Mouse (Mus musculus) stomach, postnatal 0 days (tissue): ENCODE data around the gene Mylk. TPM values are rescaled to one million over a fixed set of nuclear protein-coding genes. Genes with fewer than 3 reads are reported as not detected.

ENCODE experiments used
- ATAC-seq: fragments of 200-750 bp; cut with Nextera tagmentation; 2 replicates; pipeline ENCODE4 v1.8.0; 2017; ENCODE audit not compliant: low FRiP score, low TSS enrichment
- DNase-seq: peaks from one replicate; pipeline ENCODE4 v3.0.0-alpha.2; 2016; ENCODE audit warnings: low spot score
- H3K27ac ChIP-seq: fragments of 300-500 bp; sonication (generic); replicated peaks from 2 replicates; pipeline ENCODE4 v1.5.1; 2014; ENCODE audit warnings: mild to moderate bottlenecking, control low read depth
- H3K27me3 ChIP-seq: fragments of 300-500 bp; sonication (generic); 2 replicates; pipeline ENCODE4 v1.6.1; 2014; ENCODE audit warnings: low read length; ENCODE audit not compliant: control insufficient read depth, insufficient read depth
- H3K36me3 ChIP-seq: fragments of 300-500 bp; sonication (generic); 2 replicates; pipeline ENCODE4 v1.6.1; 2014; ENCODE audit warnings: low read length, mixed read lengths; ENCODE audit not compliant: control insufficient read depth, insufficient read depth
- H3K4me1 ChIP-seq: fragments of 300-500 bp; sonication (generic); replicated peaks from 2 replicates; pipeline ENCODE4 v1.6.1; 2014; ENCODE audit warnings: antibody characterized with exemption; ENCODE audit not compliant: control insufficient read depth, insufficient read depth
- H3K4me2 ChIP-seq: fragments of 300-500 bp; sonication (generic); replicated peaks from 2 replicates; pipeline ENCODE4 v1.6.1; 2014; ENCODE audit warnings: low read depth, mild to moderate bottlenecking, control low read depth, moderate library complexity
- H3K4me3 ChIP-seq: fragments of 300-500 bp; sonication (generic); 2 replicates; pipeline ENCODE4 v1.5.1; 2014; ENCODE audit warnings: low read depth, low read length, control low read depth
- H3K9ac ChIP-seq: fragments of 300-500 bp; sonication (generic); 2 replicates; pipeline ENCODE4 v1.6.1; 2014; ENCODE audit warnings: mild to moderate bottlenecking, low read length, control low read depth, mixed read lengths
- H3K9me3 ChIP-seq: fragments of 300-500 bp; sonication (generic); 2 replicates; pipeline ENCODE4 v1.6.1; 2016; ENCODE audit warnings: low read length; ENCODE audit not compliant: control insufficient read depth
- CTCF ChIP-seq: IDR thresholded peaks from 2 replicates; pipeline ENCODE4 v1.5.1; 2016; ENCODE audit warnings: antibody characterized with exemption, low read depth, mild to moderate bottlenecking, moderate library complexity
- EP300 ChIP-seq: optimal IDR thresholded peaks from 2 replicates; pipeline ENCODE3; 2016; ENCODE audit warnings: antibody characterized with exemption
- WGBS: fragments of 180-500 bp; shearing (Covaris S2); extraction: QIAGEN DNeasy Blood & Tissue Kit; methylation state at CpG from one replicate; pipeline ENCODE4 v1.1.7; 2014; 5-methylcytosine and 5-hydroxymethylcytosine counted together
- polyA plus RNA-seq: library from polyadenylated mRNA; unstranded; fragments of >200 nt; fragmentation: Nextera tagmentation; extraction: Ambion mirVana; gene quantifications from 2 replicates; pipeline ENCODE4 v1.2.1, GENCODE M21; 2015

Mylk gene
- polyA plus RNA-seq, 1 experiment from 2014 or later: 480 TPM

- H3K36me3 ChIP-seq: peaks cover 3% of the 10 kb centered on the region; the same call in 1 of the 2 replicates
- H3K4me1 ChIP-seq: no peaks in the 10 kb centered on the region
- H3K9me3 ChIP-seq: no peaks in the 10 kb centered on the region
- no peaks in the 10 kb centered on the region for H3K27me3 ChIP-seq
- ATAC-seq (no peak), DNase-seq (no peak)
- H3K27ac ChIP-seq: no peak overlapping the region
- H3K4me3 ChIP-seq: no peak overlapping the region
- no peak for TF ChIP-seq EP300
- TF ChIP-seq CTCF: no peak
- H3K4me2 ChIP-seq: no peak overlapping the region
- WGBS: 74% methylated on average over 6 of the region's 6 CpGs
- no peak overlapping the region for H3K9ac ChIP-seq
Observed at GRCm38 (mm10) chr16:35046081-35046775, 301.2 kb downstream of the Mylk start.

GRCm38 (mm10) chr16:35047272-35047969 lies 302.4 kb downstream of the Mylk start:
- TF ChIP-seq CTCF (no peak), EP300 (no peak)

GRCm38 (mm10) chr16:35051066-35051465 lies 306.1 kb downstream of the Mylk start:
- ATAC-seq: no peak
- TF ChIP-seq CTCF (no peak), EP300 (no peak)
- H3K27ac ChIP-seq: no peak overlapping the region
- H3K4me2 ChIP-seq: no peak overlapping the region
- H3K27me3 ChIP-seq: no peaks in the 10 kb centered on the region
- WGBS: 43% methylated on average over 5 of the region's 5 CpGs
- no peaks in the 10 kb centered on the region for H3K4me1 ChIP-seq
- H3K4me3 ChIP-seq: no peak overlapping the region
- no peak for DNase-seq
- no peaks in the 10 kb centered on the region for H3K9me3 ChIP-seq
- H3K36me3 ChIP-seq: no peaks in the 10 kb centered on the region
- no peak overlapping the region for H3K9ac ChIP-seq

More at GRCm38 (mm10) chr16:35047272-35047969, 302.4 kb downstream of the Mylk start:
- H3K4me1 ChIP-seq: no peaks in the 10 kb centered on the region
- no peak overlapping the region for H3K4me2 ChIP-seq
- H3K27me3 ChIP-seq: no peaks in the 10 kb centered on the region
- ATAC-seq: 0 out of 2 replicates have a peak, but pooled peaks have one; percentile 18
- 82% methylated on average over 6 of the region's 6 CpGs for WGBS
- no peak overlapping the region for H3K9ac ChIP-seq
- H3K27ac ChIP-seq: peak overlapping the region; percentile 76
- H3K36me3 ChIP-seq: no peaks in the 10 kb centered on the region
- no peak overlapping the region for H3K4me3 ChIP-seq
- DNase-seq: no peak
- no peaks in the 10 kb centered on the region for H3K9me3 ChIP-seq

Other genes starting within 250 kb of the Mylk start
- gene Kalrn, start 171.7 kb upstream of the Mylk start, polyA plus RNA-seq: 14.4 and 16.7 TPM in 2 replicates
- not detected in 2 replicates for gene Ropn1, start 95.3 kb upstream of the Mylk start, polyA plus RNA-seq
- gene Ccdc14, start 54.6 kb upstream of the Mylk start, polyA plus RNA-seq: 1.8 TPM in 2 replicates